Mouse (Mus musculus) megakaryocyte, embryonic 14.5 days (primary cell): ENCODE data around the gene Zbtb22.

ENCODE experiments used
- FLI1 ChIP-seq: IDR thresholded peaks from 2 replicates; pipeline ENCODE4 v1.6.1; 2012; ENCODE audit warnings: low read length, inconsistent platforms, mixed read lengths
- GATA1 ChIP-seq: IDR thresholded peaks from 3 replicates; pipeline ENCODE4 v1.6.1; 2012; ENCODE audit warnings: mixed read lengths, low read length, inconsistent platforms, borderline replicate concordance

- no peak for TF ChIP-seq GATA1
- no peak for TF ChIP-seq FLI1
Measured at GRCm38 (mm10) chr17:33924577-33925283, 9.0 kb downstream of the Zbtb22 start.
